Mouse (Mus musculus): ENCODE data around the gene Pax8. TPM values are rescaled to one million over a fixed set of nuclear protein-coding genes. Genes with fewer than 3 reads are reported as not detected.

The Pax8 gene
- polyA plus RNA-seq, 1 experiment from 2014 or later = 0.57 TPM

GRCm38 (mm10) chr2:24427866-24428675, 47.3 kb downstream of the Pax8 start:
- H3K36me3 ChIP-seq (ENCODE audit: control insufficient read depth, insufficient read depth) = no peaks in the 10 kb centered on the region
- H3K27ac ChIP-seq (ENCODE audit: low read length) = no peak overlapping the region
- H3K4me3 ChIP-seq (replicated peaks; ENCODE audit: low read length) = no peak overlapping the region
- no peak overlapping the region for H3K9ac ChIP-seq (replicated peaks; ENCODE audit: low read depth, low read length)
- no peaks in the 10 kb centered on the region; the same call in 1 of the 2 replicates for H3K4me1 ChIP-seq (replicated peaks; ENCODE audit: control insufficient read depth, insufficient read depth, low read length)
- H3K9me3 ChIP-seq (ENCODE audit: control insufficient read depth, low read length) = no peaks in the 10 kb centered on the region
- no peak overlapping the region for H3K4me2 ChIP-seq (ENCODE audit: low read length)
- peak; percentile 90 for ATAC-seq
- WGBS = 13% methylated on average over 12 of the region's 12 CpGs
- no peaks in the 10 kb centered on the region for H3K27me3 ChIP-seq (replicated peaks; ENCODE audit: control insufficient read depth, insufficient read depth, low read length)

- no peak for ATAC-seq
- no peaks in the 10 kb centered on the region for H3K9me3 ChIP-seq (ENCODE audit: control insufficient read depth, low read length)
- H3K4me2 ChIP-seq (ENCODE audit: low read length) = no peak overlapping the region
- H3K4me1 ChIP-seq (replicated peaks; ENCODE audit: control insufficient read depth, insufficient read depth, low read length) = no peaks in the 10 kb centered on the region; the same call in 1 of the 2 replicates
- WGBS = 83% methylated on average over 2 of the region's 2 CpGs
- no peaks in the 10 kb centered on the region for H3K36me3 ChIP-seq (ENCODE audit: control insufficient read depth, insufficient read depth)
- H3K9ac ChIP-seq (replicated peaks; ENCODE audit: low read depth, low read length) = no peak overlapping the region
- no peak overlapping the region for H3K4me3 ChIP-seq (replicated peaks; ENCODE audit: low read length)
- no peak overlapping the region for H3K27ac ChIP-seq (ENCODE audit: low read length)
- no peaks in the 10 kb centered on the region for H3K27me3 ChIP-seq (replicated peaks; ENCODE audit: control insufficient read depth, insufficient read depth, low read length)
Measured at GRCm38 (mm10) chr2:24425630-24426029, 49.8 kb downstream of the Pax8 start.

GRCm38 (mm10) chr2:24422815-24423214, 52.6 kb downstream of the Pax8 start:
- no peak overlapping the region for H3K4me3 ChIP-seq (replicated peaks; ENCODE audit: low read length)
- H3K4me1 ChIP-seq (replicated peaks; ENCODE audit: control insufficient read depth, insufficient read depth, low read length) = no peaks in the 10 kb centered on the region
- H3K9me3 ChIP-seq (ENCODE audit: control insufficient read depth, low read length) = no peaks in the 10 kb centered on the region
- whole genome bisulfite sequencing = 87% methylated on average over 3 of the region's 3 CpGs
- no peak overlapping the region for H3K9ac ChIP-seq (replicated peaks; ENCODE audit: low read depth, low read length)
- H3K36me3 ChIP-seq (ENCODE audit: control insufficient read depth, insufficient read depth) = no peaks in the 10 kb centered on the region
- ATAC-seq = no peak
- H3K27ac ChIP-seq (ENCODE audit: low read length) = no peak overlapping the region
- H3K27me3 ChIP-seq (replicated peaks; ENCODE audit: control insufficient read depth, insufficient read depth, low read length) = no peaks in the 10 kb centered on the region
- no peak overlapping the region for H3K4me2 ChIP-seq (ENCODE audit: low read length)

- no peak overlapping the region for H3K4me3 ChIP-seq (replicated peaks; ENCODE audit: low read length)
- H3K9me3 ChIP-seq (ENCODE audit: control insufficient read depth, low read length) = no peaks in the 10 kb centered on the region
- no peak overlapping the region for H3K27ac ChIP-seq (ENCODE audit: low read length)
- no peak overlapping the region for H3K4me2 ChIP-seq (ENCODE audit: low read length)
- 94% methylated on average over 6 of the region's 6 CpGs for WGBS
- H3K9ac ChIP-seq (replicated peaks; ENCODE audit: low read depth, low read length) = no peak overlapping the region
- no peak for ATAC-seq
- H3K27me3 ChIP-seq (replicated peaks; ENCODE audit: control insufficient read depth, insufficient read depth, low read length) = no peaks in the 10 kb centered on the region
- H3K36me3 ChIP-seq (ENCODE audit: control insufficient read depth, insufficient read depth) = no peaks in the 10 kb centered on the region
- peaks cover 5% of the 10 kb centered on the region; the same call in 1 of the 2 replicates for H3K4me1 ChIP-seq (replicated peaks; ENCODE audit: control insufficient read depth, insufficient read depth, low read length)
Measured at GRCm38 (mm10) chr2:24421211-24421863, 54.1 kb downstream of the Pax8 start.

- peaks cover 5% of the 10 kb centered on the region; the same call in 1 of the 2 replicates for H3K4me1 ChIP-seq (replicated peaks; ENCODE audit: control insufficient read depth, insufficient read depth, low read length)
- H3K4me2 ChIP-seq (ENCODE audit: low read length) = no peak overlapping the region
- no peaks in the 10 kb centered on the region for H3K36me3 ChIP-seq (ENCODE audit: control insufficient read depth, insufficient read depth)
- H3K9me3 ChIP-seq (ENCODE audit: control insufficient read depth, low read length) = no peaks in the 10 kb centered on the region
- H3K27ac ChIP-seq (ENCODE audit: low read length) = no peak overlapping the region
- H3K27me3 ChIP-seq (replicated peaks; ENCODE audit: control insufficient read depth, insufficient read depth, low read length) = no peaks in the 10 kb centered on the region
- no peak for ATAC-seq
- 85% methylated on average over 4 of the region's 4 CpGs for WGBS
- H3K4me3 ChIP-seq (replicated peaks; ENCODE audit: low read length) = no peak overlapping the region
- H3K9ac ChIP-seq (replicated peaks; ENCODE audit: low read depth, low read length) = no peak overlapping the region
Measured at GRCm38 (mm10) chr2:24417564-24417963, 57.8 kb downstream of the Pax8 start.

- H3K4me1 ChIP-seq (replicated peaks; ENCODE audit: control insufficient read depth, insufficient read depth, low read length) = peaks cover 5% of the 10 kb centered on the region; the same call in 1 of the 2 replicates
- H3K9ac ChIP-seq (replicated peaks; ENCODE audit: low read depth, low read length) = no peak overlapping the region
- WGBS = 8% methylated on average over 2 of the region's 2 CpGs
- H3K4me2 ChIP-seq (ENCODE audit: low read length) = no peak overlapping the region
- peak; percentile 31; the same call in 1 of the 2 replicates for ATAC-seq
- no peak overlapping the region for H3K4me3 ChIP-seq (replicated peaks; ENCODE audit: low read length)
- no peaks in the 10 kb centered on the region for H3K9me3 ChIP-seq (ENCODE audit: control insufficient read depth, low read length)
- no peak overlapping the region for H3K27ac ChIP-seq (ENCODE audit: low read length)
- H3K27me3 ChIP-seq (replicated peaks; ENCODE audit: control insufficient read depth, insufficient read depth, low read length) = no peaks in the 10 kb centered on the region
- H3K36me3 ChIP-seq (ENCODE audit: control insufficient read depth, insufficient read depth) = no peaks in the 10 kb centered on the region
Measured at GRCm38 (mm10) chr2:24417106-24417505, 58.3 kb downstream of the Pax8 start.

GRCm38 (mm10) chr2:24416668-24417067, 58.7 kb downstream of the Pax8 start:
- peak; percentile 72 for ATAC-seq
- under 1% methylated on average over 9 of the region's 9 CpGs for WGBS

GRCm38 (mm10) chr2:24413677-24414076, 61.7 kb downstream of the Pax8 start:
- Histone ChIP-seq H3K4me1 (replicated peaks; ENCODE audit: control insufficient read depth, insufficient read depth, low read length) (peaks cover 5% of the 10 kb centered on the region; the same call in 1 of the 2 replicates), H3K4me2 (ENCODE audit: low read length) (no peak overlapping the region), H3K9ac (replicated peaks; ENCODE audit: low read depth, low read length) (no peak overlapping the region), H3K9me3 (ENCODE audit: control insufficient read depth, low read length) (no peaks in the 10 kb centered on the region), H3K27ac (ENCODE audit: low read length) (no peak overlapping the region), H3K4me3 (replicated peaks; ENCODE audit: low read length) (no peak overlapping the region), H3K36me3 (ENCODE audit: control insufficient read depth, insufficient read depth) (no peaks in the 10 kb centered on the region), H3K27me3 (replicated peaks; ENCODE audit: control insufficient read depth, insufficient read depth, low read length) (no peaks in the 10 kb centered on the region)
- no peak for ATAC-seq
- WGBS = 79% methylated on average over 4 of the region's 4 CpGs

More at GRCm38 (mm10) chr2:24416668-24417067, 58.7 kb downstream of the Pax8 start:
- peaks cover 5% of the 10 kb centered on the region; the same call in 1 of the 2 replicates for H3K4me1 ChIP-seq (replicated peaks; ENCODE audit: control insufficient read depth, insufficient read depth, low read length)
- H3K9ac ChIP-seq (replicated peaks; ENCODE audit: low read depth, low read length) = no peak overlapping the region
- H3K9me3 ChIP-seq (ENCODE audit: control insufficient read depth, low read length) = no peaks in the 10 kb centered on the region
- H3K4me3 ChIP-seq (replicated peaks; ENCODE audit: low read length) = no peak overlapping the region
- H3K27ac ChIP-seq (ENCODE audit: low read length) = no peak overlapping the region
- no peak overlapping the region for H3K4me2 ChIP-seq (ENCODE audit: low read length)
- no peaks in the 10 kb centered on the region for H3K36me3 ChIP-seq (ENCODE audit: control insufficient read depth, insufficient read depth)
- H3K27me3 ChIP-seq (replicated peaks; ENCODE audit: control insufficient read depth, insufficient read depth, low read length) = no peaks in the 10 kb centered on the region

- H3K9ac ChIP-seq (replicated peaks; ENCODE audit: low read depth, low read length) = no peak overlapping the region
- no peak for ATAC-seq
- no peak overlapping the region for H3K4me3 ChIP-seq (replicated peaks; ENCODE audit: low read length)
- no peaks in the 10 kb centered on the region for H3K27me3 ChIP-seq (replicated peaks; ENCODE audit: control insufficient read depth, insufficient read depth, low read length)
- peaks cover 8% of the 10 kb centered on the region; the same call in 1 of the 2 replicates for H3K4me1 ChIP-seq (replicated peaks; ENCODE audit: control insufficient read depth, insufficient read depth, low read length)
- WGBS = 70% methylated on average over 3 of the region's 3 CpGs
- H3K36me3 ChIP-seq (ENCODE audit: control insufficient read depth, insufficient read depth) = no peaks in the 10 kb centered on the region
- H3K27ac ChIP-seq (ENCODE audit: low read length) = no peak overlapping the region
- no peaks in the 10 kb centered on the region for H3K9me3 ChIP-seq (ENCODE audit: control insufficient read depth, low read length)
- no peak overlapping the region for H3K4me2 ChIP-seq (ENCODE audit: low read length)
Measured at GRCm38 (mm10) chr2:24413172-24413571, 62.2 kb downstream of the Pax8 start.
